Mouse (Mus musculus) heart, adult 2 months (tissue): ENCODE results near the gene Shq1.

Experiments used
- CTCF ChIP-seq: fragments of 200-600 bp; IDR thresholded peaks from 2 replicates; pipeline ENCODE4 v1.8.1; 2022; ENCODE audit warnings: antibody characterized with exemption, mild to moderate bottlenecking, moderate library complexity
- POLR2A ChIP-seq: fragments of 200-500 bp; IDR thresholded peaks from 2 replicates; pipeline ENCODE4 v1.6.1; 2011; ENCODE audit warnings: mild to moderate bottlenecking, low read depth, low read length, control low read depth; ENCODE audit not compliant: insufficient read depth

- TF ChIP-seq CTCF (no peak), POLR2A (no peak)
These were observed 84.2 kb downstream of the Shq1 start for GRCm38 (mm10) chr6:100586758-100587157.
